Mouse (Mus musculus) right cerebral cortex, postnatal 10 days (tissue): ENCODE measurements at regions not wholly inside any gene's neighbourhood (a gene's known extent, or its start where the extent isn't known, plus 50 kb on each side); places are given as distances from the start of the nearest gene placed in this dataset.
A peak's percentile ranks its signal among the peaks of the same experiment; 100 is the strongest.
"Not testable (repeated sequence)": the region's sequence is repeated elsewhere in the genome, so short reads cannot be mapped to it uniquely, and the experiment has no call there.

Experiments used
- DNase-seq, 2 experiments: peaks; one replicate each; pipeline ENCODE4 v3.0.0; 2021; ENCODE audit warnings: low spot score in 2 of 2

GRCm38 (mm10) chr14:54150221-54150620, 103.7 kb downstream of the Dad1 start:
- DNase-seq, result no peak

GRCm38 (mm10) chr14:54148626-54149025, 105.3 kb downstream of the Dad1 start:
- no peak for DNase-seq

GRCm38 (mm10) chr14:54148121-54148520, 105.8 kb downstream of the Dad1 start:
- no peak for DNase-seq

GRCm38 (mm10) chr14:54147546-54147945, 106.4 kb downstream of the Dad1 start:
- no peak for DNase-seq

- DNase-seq, result no peak
These were observed 107.9 kb downstream of the Dad1 start for GRCm38 (mm10) chr14:54145743-54146741.

DNA sequence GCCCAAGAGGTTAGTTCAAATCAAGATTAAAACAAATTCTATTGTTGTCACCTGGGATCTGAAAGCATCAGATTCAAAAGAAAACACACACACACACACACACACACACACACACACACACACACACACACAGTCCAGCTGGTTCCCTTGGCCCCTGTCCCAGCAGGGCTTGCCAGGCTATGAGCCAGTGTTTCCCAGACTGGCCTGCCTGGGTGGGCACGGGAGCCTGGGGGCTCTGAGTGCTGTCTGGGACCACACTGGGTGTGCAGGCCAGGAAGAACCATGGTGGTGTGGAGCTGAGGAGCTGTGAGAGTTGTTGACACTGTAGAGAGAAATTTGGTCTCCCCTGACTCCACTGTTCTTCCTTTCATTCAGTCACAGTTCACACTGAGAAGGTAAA, 110.1 kb downstream of the Dad1 start:
- peak; percentile 61 to 73 for DNase-seq

DNA sequence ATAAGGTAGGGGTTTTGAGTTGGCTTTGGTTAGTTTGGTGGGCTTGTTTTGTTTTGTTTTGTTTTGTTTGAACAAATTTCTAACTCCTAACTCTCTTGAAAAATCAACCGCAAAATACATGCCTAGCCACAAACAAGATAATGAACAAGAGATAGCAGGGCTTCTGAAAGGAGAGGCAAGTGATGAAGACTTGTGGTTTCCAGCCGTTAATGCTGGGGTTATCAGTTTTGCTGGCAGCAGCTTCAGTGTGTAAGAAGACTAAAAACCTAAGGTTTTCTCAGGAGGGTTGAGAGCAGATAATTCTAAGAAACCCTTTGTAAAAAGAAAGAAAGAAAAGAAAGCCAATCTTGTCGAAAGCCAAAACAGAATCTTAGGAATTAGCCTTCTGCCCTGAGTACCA, 115.6 kb downstream of the Dad1 start:
- no peak for DNase-seq

DNA sequence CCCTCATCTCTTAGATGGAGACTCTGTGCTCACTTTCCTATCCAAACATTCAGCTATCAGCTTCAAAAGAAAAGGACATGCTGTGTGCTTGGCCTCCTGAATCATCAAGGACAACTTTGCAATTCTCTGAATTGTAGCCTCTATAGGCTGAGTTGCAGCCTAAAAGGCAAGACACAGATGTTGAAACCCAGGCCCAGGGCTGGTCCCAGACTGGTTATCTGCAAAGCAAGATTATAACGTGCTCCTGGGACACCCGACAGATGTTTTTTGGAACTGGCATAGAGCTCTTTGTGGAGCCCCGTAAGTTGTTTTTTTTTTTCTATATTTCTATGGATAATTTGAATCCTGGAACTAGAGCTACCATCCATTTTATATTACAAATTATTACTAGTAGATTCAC, 117.4 kb downstream of the Dad1 start:
- no peak for DNase-seq

GRCm38 (mm10) chr14:54128334-54128733, 125.6 kb downstream of the Dad1 start:
- DNase-seq, result no peak

DNA sequence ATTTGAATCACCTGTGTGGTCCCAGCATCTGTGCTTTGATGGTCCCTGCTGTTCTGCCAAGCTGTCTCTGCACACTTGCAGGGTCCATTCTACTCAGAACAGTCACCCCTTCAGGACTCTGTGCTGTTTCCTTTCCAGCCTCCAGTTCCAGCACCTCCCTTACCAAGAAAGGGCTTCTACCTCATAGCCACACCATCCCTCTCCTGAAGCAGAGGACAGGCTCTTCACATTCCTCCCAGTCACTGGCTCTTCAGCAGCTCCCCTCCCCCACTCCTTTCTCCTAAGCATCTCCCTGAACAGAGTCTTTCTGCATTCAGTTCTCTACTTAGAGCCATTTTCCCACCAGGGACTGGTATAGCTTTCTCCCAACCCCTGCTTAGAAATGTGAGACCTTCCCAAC, 128.4 kb downstream of the Dad1 start:
- DNase-seq, result no peak

GRCm38 (mm10) chr14:54121973-54122372, 131.9 kb downstream of the Dad1 start:
- no peak for DNase-seq

DNA sequence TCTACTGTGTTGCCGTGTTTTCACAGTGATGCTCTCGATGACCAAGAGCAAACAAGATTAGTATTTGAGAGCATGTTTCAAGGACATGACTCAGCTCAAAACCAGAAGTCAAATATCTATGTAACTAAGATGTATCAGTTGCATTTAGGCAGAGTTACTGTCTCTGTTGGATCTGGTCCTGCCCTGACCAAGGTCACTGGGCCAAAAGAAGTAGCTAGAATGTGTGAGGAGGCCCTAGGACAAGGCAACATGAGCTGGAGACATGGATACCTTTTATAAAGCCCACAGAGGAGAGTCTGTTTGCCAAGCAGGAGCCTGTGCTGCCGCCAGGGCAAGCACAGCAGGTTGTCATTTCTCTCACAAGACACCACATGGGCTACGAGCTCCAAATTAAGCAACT, 132.6 kb downstream of the Dad1 start:
- no peak for DNase-seq

GRCm38 (mm10) chr14:54120194-54120593, 133.7 kb downstream of the Dad1 start:
- no peak for DNase-seq

DNA sequence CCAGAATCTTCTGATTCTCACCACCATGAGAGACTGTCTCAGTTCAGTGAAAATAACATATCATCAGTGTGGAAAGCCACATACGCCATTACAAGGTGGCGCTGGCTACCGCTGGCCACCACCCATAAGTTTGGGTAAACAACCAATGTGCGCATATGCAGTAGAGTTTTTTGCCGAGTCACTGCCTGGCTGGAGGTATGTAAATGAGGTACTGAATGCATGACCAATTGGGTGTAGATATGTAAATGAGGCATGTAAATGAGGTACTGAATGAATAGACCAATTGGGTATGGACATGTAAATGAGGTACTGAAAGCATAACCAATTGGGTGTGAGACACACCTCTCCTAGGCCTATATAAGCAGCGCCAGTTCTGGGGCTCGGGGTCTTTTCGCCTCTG, 136.3 kb downstream of the Dad1 start:
- not testable (repeated sequence) for DNase-seq

DNA sequence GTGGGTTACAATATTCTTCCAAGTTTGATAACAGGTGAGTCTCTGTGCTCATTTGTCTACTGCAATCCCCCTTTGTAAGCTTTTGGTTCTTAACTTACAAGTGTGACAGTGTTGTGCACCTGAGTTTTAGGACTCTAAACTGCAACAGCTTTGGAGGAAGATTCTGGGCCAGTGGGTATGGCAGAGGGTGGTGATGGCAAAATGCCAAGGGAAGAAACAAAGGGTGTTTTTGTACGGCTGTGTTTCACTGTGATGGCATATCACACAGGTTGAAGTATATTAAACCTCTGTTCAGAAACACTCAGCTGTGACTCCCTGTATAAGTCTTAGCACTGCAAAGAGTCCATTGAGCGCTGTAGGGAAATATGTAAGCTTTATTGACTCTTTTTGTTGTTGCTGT, 140.7 kb downstream of the Dad1 start:
- DNase-seq, result no peak

GRCm38 (mm10) chr14:54110971-54111370, 142.9 kb downstream of the Dad1 start:
- peak; percentile 38 to 44 for DNase-seq

DNA sequence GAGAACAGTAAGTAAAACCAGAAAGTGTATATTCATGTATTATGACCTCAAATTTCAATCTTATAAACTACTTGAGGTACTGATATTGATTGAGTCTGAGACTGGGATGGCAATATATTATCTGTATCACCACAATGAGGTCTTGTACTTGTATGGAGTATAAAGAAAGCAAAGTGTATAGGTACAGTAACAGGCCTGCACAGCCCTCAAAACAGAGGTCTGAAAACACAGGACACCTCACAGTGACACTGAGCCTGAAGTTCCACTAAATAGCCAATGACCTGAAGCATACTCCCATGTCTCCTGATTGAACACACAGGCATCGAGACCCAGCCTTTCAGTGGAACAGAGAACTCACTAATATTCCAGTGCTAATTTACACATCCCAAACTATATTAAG, 144.8 kb downstream of the Dad1 start:
- no peak for DNase-seq

GRCm38 (mm10) chr14:54108311-54109074, 145.4 kb downstream of the Dad1 start:
- DNase-seq, result peak; percentile 50 to 61

- DNase-seq, result no peak
These were observed 146.6 kb downstream of the Dad1 start for GRCm38 (mm10) chr14:54107204-54107796.

GRCm38 (mm10) chr14:54104243-54104642, 149.7 kb downstream of the Dad1 start:
- no peak for DNase-seq

GRCm38 (mm10) chr14:54103541-54103940, 150.4 kb downstream of the Dad1 start:
- DNase-seq, result no peak

DNA sequence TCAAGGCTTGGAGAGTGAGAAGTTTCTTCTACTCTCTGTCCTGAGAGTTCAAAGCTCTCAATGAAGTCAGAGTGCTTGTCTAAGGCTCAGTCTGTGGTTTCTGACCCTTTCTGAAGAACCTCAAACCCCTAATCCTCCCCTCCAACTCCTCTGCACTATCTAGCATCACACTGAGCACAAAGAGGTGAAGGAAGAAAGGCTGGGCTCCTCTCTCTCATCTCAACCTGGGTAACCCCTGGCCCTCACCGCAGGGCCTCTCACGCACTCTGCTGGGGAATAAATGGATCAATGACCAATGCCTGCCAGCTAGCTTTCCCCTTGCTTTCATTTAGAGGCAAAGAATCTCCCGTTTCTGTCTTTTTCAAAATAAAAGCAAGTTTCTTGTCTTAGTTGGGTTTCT, 150.8 kb downstream of the Dad1 start:
- DNase-seq, result no peak
